Mouse (Mus musculus): ENCODE measurements around the gene Syt15. TPM values are rescaled to one million over a fixed set of nuclear protein-coding genes. Genes with fewer than 3 reads are reported as not detected.

Syt15 gene
- polyA plus RNA-seq, 1 experiment from 2014 or later = 0.13 TPM

DNA sequence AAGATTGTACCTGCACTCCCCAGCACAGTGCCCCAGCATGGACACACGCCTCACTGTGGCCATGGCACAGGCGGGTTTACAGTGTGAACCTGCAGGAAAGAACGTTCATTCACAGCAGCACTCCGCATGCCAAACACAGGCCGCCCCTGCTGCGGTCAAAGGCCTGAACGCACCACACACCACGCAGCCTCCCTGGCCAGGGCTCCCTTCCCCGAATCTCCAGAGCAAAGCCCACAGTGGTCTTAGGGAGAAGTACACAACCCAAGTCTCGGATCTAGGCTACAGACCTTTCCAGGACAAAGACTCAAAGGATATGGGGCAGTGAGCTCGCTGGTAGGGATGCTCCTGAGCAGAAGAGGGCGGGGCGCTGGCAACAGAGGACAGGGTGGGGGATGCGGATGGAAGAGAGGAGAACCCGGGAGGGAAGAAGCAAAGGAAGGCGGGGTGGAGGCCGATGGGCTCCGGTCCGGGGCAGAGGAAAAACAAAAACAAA lies 18.6 kb upstream of the Syt15 start:
- Histone ChIP-seq H3K9me3 (ENCODE audit: control insufficient read depth, low read length) (no peaks in the 10 kb centered on the region), H3K4me1 (ENCODE audit: control insufficient read depth, insufficient read depth, low read length) (0 out of 2 replicates have a peak, but pooled peaks cover 3% of the 10 kb centered on the region), H3K36me3 (ENCODE audit: control insufficient read depth, insufficient read depth, low read length) (no peaks in the 10 kb centered on the region), H3K27me3 (ENCODE audit: control insufficient read depth, insufficient read depth, low read length) (no peaks in the 10 kb centered on the region), H3K9ac (ENCODE audit: low read length) (peak overlapping the region; percentile 56), H3K4me2 (ENCODE audit: low read depth, severe bottlenecking) (peak overlapping the region; percentile 89), H3K27ac (replicated peaks; ENCODE audit: low read depth, low read length) (no peak overlapping the region), H3K4me3 (ENCODE audit: low read depth, low read length) (peak overlapping the region; percentile 67)
- peak; percentile 55 for DNase-seq (ENCODE audit: low spot score)
- ATAC-seq (ENCODE audit: insufficient number of reproducible peaks, low FRiP score, low TSS enrichment, low read depth) = peak; percentile 63
- 4% methylated on average over 19 of the region's 19 CpGs for WGBS

DNA sequence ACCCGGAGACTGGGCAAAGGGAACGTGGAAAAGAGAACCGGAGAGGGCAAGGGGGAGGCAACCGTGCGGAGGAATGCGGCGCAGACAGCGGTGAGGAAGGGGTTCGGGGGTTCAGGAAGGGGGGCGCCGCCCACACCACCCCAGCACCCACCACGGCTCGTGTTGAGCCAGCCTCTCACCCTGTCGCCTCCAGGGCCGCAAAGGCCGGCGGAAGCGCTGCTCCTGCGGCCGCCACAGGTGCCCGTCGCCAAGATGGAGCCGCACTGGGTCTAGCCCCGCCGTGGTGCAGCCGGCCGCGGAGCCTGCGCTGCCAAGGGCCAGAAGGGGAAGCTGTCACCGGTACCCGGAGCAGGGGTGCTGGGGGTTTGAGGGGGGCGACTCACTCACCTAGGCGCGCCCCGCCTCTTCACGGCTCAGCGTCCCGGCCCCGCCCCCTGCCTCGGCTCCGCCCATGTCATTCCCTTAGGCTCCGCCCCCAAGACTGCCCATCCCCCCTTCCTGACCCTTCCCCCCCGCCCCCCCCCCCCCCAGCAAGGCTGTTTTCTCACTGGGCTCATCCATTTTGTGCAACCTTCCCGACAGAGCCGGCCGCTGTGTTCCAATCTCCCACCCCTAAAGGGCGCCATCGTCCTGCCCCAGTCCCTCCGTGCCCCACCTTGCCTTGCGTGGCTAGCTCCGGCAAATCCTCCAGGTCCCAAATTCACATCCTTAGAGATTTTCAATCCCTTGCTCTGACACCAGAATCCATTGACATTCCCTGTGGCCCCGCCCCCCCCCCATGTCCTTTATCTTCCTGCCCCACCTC lies 18.0 kb upstream of the Syt15 start, which contains the start of gene Gprin2:
Gene Gprin2, minus strand, starts transcription at position 423 of the 805 bp plus-strand sequence.
- Histone ChIP-seq H3K9ac (ENCODE audit: low read length) (peak within 1 kb of the TSS; percentile 56), H3K9me3 (ENCODE audit: control insufficient read depth, low read length) (no peaks in the 10 kb centered on the region), H3K4me1 (ENCODE audit: control insufficient read depth, insufficient read depth, low read length) (0 out of 2 replicates have a peak, but pooled peaks cover 3% of the 10 kb centered on the region), H3K27me3 (ENCODE audit: control insufficient read depth, insufficient read depth, low read length) (no peaks in the 10 kb centered on the region), H3K27ac (replicated peaks; ENCODE audit: low read depth, low read length) (no peak within 1 kb of the TSS), H3K36me3 (ENCODE audit: control insufficient read depth, insufficient read depth, low read length) (no peaks in the 10 kb centered on the region), H3K4me3 (ENCODE audit: low read depth, low read length) (peak within 1 kb of the TSS; percentile 67), H3K4me2 (ENCODE audit: low read depth, severe bottlenecking) (peak within 1 kb of the TSS; percentile 89)
- ATAC-seq (ENCODE audit: insufficient number of reproducible peaks, low FRiP score, low TSS enrichment, low read depth) (peak; percentile 68), DNase-seq (ENCODE audit: low spot score) (peak; percentile 58)
- WGBS = 3% methylated on average over 41 of the region's 52 CpGs

DNA sequence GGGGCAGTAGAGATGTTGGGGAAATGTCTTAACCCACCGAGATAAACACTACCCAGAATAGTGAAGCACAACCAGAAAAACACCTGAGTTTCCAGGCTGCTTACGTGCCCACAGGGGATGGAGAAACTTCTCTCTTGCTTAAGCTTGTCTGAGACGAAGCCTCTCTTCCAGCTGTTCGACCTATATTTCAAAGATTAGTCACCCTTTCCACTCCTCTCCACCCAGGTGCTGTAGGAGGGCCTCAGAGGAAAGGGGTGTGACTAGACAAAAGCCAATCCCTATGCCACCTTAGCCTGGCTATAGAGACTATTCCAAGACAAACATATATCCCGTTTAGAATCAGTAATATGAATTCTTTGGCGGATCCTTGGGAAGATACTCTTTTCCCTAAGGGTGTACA lies 11.4 kb upstream of the Syt15 start:
- no peaks in the 10 kb centered on the region; the same call in 1 of the 2 replicates for H3K36me3 ChIP-seq (ENCODE audit: control insufficient read depth, insufficient read depth, low read length)
- H3K4me3 ChIP-seq (ENCODE audit: low read depth, low read length) = no peak overlapping the region
- H3K4me1 ChIP-seq (ENCODE audit: control insufficient read depth, insufficient read depth, low read length) = no peaks in the 10 kb centered on the region
- WGBS = 79% methylated on average over 6 of the region's 6 CpGs
- H3K9me3 ChIP-seq (ENCODE audit: control insufficient read depth, low read length) = no peaks in the 10 kb centered on the region
- no peak for ATAC-seq (ENCODE audit: insufficient number of reproducible peaks, low FRiP score, low TSS enrichment, low read depth)
- no peak overlapping the region for H3K4me2 ChIP-seq (ENCODE audit: low read depth, severe bottlenecking)
- H3K9ac ChIP-seq (ENCODE audit: low read length) = no peak overlapping the region
- no peak overlapping the region for H3K27ac ChIP-seq (replicated peaks; ENCODE audit: low read depth, low read length)
- no peak for DNase-seq (ENCODE audit: low spot score)
- H3K27me3 ChIP-seq (ENCODE audit: control insufficient read depth, insufficient read depth, low read length) = no peaks in the 10 kb centered on the region

DNA sequence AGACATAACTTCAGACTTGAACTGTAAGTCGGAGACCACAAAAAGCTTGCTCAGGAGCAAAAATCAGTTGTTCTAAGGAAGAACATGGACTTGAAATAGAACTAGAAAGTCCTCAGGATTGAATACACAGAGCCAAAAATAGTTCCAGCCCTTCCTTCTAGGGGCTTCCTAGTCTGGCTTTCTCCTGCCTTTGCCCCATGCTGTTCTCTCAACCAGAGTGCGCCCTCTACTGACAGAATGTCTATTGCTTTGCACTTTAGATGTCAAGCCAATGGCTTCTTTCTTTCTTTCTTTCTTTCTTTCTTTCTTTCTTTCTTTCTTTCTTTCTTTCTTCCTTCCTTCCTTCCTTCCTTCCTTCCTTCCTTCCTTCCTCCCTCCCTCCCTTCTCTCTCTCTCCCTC lies 10.7 kb upstream of the Syt15 start:
- ATAC-seq (ENCODE audit: insufficient number of reproducible peaks, low FRiP score, low TSS enrichment, low read depth) (no peak), DNase-seq (ENCODE audit: low spot score) (peak; percentile 46)
- 49% methylated on average over 2 of the region's 2 CpGs for WGBS

DNA sequence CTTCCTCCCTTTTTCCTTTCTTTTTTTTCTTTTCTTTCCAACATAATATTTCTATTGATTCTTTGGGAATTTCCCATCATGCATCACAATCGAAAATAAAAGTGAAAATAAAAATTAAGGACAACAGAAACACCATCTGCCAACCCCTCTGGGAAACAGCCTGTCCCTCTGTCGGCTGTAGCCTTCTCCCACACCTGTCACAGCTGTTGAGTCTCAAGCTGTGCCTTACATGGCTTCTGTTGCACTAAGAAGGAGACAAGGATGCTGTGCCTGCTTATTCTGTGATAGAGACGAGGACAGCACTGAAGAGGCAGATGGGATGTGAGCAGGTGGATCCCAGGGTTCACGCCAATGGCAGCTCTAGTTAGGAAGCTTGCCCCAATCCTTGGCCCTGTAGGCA lies 10.3 kb upstream of the Syt15 start:
- 60% methylated on average over 4 of the region's 4 CpGs for WGBS
- Histone ChIP-seq H3K4me2 (ENCODE audit: low read depth, severe bottlenecking) (no peak overlapping the region), H3K4me1 (ENCODE audit: control insufficient read depth, insufficient read depth, low read length) (no peaks in the 10 kb centered on the region), H3K9ac (ENCODE audit: low read length) (no peak overlapping the region), H3K36me3 (ENCODE audit: control insufficient read depth, insufficient read depth, low read length) (no peaks in the 10 kb centered on the region; the same call in 1 of the 2 replicates), H3K4me3 (ENCODE audit: low read depth, low read length) (no peak overlapping the region), H3K27ac (replicated peaks; ENCODE audit: low read depth, low read length) (no peak overlapping the region), H3K9me3 (ENCODE audit: control insufficient read depth, low read length) (no peaks in the 10 kb centered on the region), H3K27me3 (ENCODE audit: control insufficient read depth, insufficient read depth, low read length) (no peaks in the 10 kb centered on the region)
- ATAC-seq (ENCODE audit: insufficient number of reproducible peaks, low FRiP score, low TSS enrichment, low read depth) (no peak), DNase-seq (ENCODE audit: low spot score) (no peak)

More for the DNA sequence above, 10.7 kb upstream of the Syt15 start:
- Histone ChIP-seq H3K9ac (ENCODE audit: low read length) (no peak overlapping the region), H3K9me3 (ENCODE audit: control insufficient read depth, low read length) (no peaks in the 10 kb centered on the region), H3K4me2 (ENCODE audit: low read depth, severe bottlenecking) (no peak overlapping the region), H3K4me3 (ENCODE audit: low read depth, low read length) (no peak overlapping the region), H3K4me1 (ENCODE audit: control insufficient read depth, insufficient read depth, low read length) (no peaks in the 10 kb centered on the region), H3K36me3 (ENCODE audit: control insufficient read depth, insufficient read depth, low read length) (no peaks in the 10 kb centered on the region; the same call in 1 of the 2 replicates), H3K27me3 (ENCODE audit: control insufficient read depth, insufficient read depth, low read length) (no peaks in the 10 kb centered on the region), H3K27ac (replicated peaks; ENCODE audit: low read depth, low read length) (no peak overlapping the region)

DNA sequence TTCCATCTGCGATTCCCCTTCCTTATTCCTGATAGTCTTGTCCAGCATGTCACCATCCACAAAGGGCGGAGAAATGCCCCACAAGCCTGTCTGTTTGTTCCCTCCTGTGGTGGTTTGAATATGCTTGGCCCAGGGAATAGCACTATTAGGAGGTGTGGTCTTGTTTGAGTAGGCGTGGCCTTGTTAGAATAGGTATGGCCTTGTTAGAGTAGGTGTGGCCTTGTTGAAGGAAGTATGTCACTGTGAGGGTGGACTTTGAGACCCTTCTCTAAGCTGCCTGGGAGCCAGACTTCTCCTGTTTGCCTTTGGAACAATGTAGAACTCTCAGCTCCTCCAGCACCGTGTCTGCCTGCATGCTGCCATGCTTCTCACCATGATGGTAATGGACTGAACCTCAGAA lies 9.5 kb upstream of the Syt15 start:
- Histone ChIP-seq H3K4me2 (ENCODE audit: low read depth, severe bottlenecking) (no peak overlapping the region), H3K9me3 (ENCODE audit: control insufficient read depth, low read length) (no peaks in the 10 kb centered on the region), H3K4me3 (ENCODE audit: low read depth, low read length) (no peak overlapping the region), H3K9ac (ENCODE audit: low read length) (no peak overlapping the region), H3K27ac (replicated peaks; ENCODE audit: low read depth, low read length) (no peak overlapping the region), H3K4me1 (ENCODE audit: control insufficient read depth, insufficient read depth, low read length) (no peaks in the 10 kb centered on the region), H3K36me3 (ENCODE audit: control insufficient read depth, insufficient read depth, low read length) (no peaks in the 10 kb centered on the region; the same call in 1 of the 2 replicates), H3K27me3 (ENCODE audit: control insufficient read depth, insufficient read depth, low read length) (no peaks in the 10 kb centered on the region)
- ATAC-seq (ENCODE audit: insufficient number of reproducible peaks, low FRiP score, low TSS enrichment, low read depth) (no peak), DNase-seq (ENCODE audit: low spot score) (no peak)
- WGBS = 88% methylated on average over 4 of the region's 4 CpGs

DNA sequence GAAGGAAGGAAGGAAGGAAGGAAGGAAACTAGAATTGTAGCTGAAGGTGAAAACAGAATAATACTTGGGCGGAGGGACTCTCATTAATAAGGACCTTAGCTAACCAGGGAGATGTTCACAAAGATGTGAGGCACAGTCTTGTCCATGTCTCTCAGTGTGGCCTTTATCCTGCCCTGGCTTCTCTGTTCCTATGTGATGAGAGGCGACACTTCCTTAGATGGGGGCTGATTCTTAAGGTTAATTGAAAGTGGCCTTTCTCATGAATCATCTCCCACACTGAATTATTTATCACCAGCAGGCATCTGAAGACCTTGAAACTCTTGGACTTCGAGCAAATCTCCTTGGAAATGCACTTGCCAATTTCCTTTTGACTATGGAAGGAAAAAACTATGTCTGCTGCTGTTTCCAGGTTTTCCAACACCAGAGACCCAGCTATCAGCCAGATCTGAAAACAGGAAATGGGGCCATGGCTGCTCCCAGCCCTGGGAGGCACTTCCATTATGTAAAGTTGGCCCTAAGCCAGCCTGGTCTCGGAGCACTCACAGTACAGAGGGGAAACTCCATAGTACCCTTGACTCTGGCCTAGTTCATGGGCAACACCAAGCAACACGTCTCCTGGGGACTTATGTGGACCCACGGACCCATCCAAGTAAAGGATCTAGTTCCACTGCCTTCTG lies 3.8 kb upstream of the Syt15 start:
- no peaks in the 10 kb centered on the region for H3K36me3 ChIP-seq (ENCODE audit: control insufficient read depth, insufficient read depth, low read length)
- no peak for DNase-seq (ENCODE audit: low spot score)
- no peaks in the 10 kb centered on the region for H3K9me3 ChIP-seq (ENCODE audit: control insufficient read depth, low read length)
- no peak overlapping the region for H3K4me2 ChIP-seq (ENCODE audit: low read depth, severe bottlenecking)
- peaks cover 16% of the 10 kb centered on the region for H3K27me3 ChIP-seq (ENCODE audit: control insufficient read depth, insufficient read depth, low read length)
- H3K27ac ChIP-seq (replicated peaks; ENCODE audit: low read depth, low read length) = no peak overlapping the region
- H3K9ac ChIP-seq (ENCODE audit: low read length) = no peak overlapping the region
- no peak for ATAC-seq (ENCODE audit: insufficient number of reproducible peaks, low FRiP score, low TSS enrichment, low read depth)
- H3K4me1 ChIP-seq (ENCODE audit: control insufficient read depth, insufficient read depth, low read length) = no peaks in the 10 kb centered on the region
- 76% methylated on average over 6 of the region's 6 CpGs for WGBS
- no peak overlapping the region for H3K4me3 ChIP-seq (ENCODE audit: low read depth, low read length)

DNA sequence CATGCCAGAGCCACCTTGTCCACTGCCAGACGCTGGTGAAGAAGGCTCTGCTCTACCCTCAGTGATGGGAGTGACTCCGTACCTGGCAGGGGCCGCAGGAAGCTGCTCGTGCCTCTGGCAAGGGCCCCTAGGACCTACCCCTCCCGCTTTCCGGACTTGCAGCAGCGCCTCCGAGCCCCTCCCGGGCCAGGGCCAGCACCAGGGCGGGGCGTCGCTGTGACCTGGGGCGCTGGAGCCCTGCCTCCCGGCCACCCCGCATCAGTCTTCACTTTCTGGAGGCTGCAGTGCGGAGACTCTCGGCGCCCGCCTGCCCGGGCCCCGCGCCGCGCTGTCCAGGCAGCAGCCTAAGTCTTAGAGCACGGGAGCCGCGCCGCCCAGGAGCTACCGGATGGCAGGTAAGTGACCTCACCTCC lies 397 bp downstream of the Syt15 start:
- H3K4me3 ChIP-seq (ENCODE audit: low read depth, low read length) = peak overlapping the region; percentile 28
- no peaks in the 10 kb centered on the region for H3K36me3 ChIP-seq (ENCODE audit: control insufficient read depth, insufficient read depth, low read length)
- H3K27me3 ChIP-seq (ENCODE audit: control insufficient read depth, insufficient read depth, low read length) = peaks cover 22% of the 10 kb centered on the region
- peak overlapping the region; percentile 65 for H3K4me2 ChIP-seq (ENCODE audit: low read depth, severe bottlenecking)
- DNase-seq (ENCODE audit: low spot score) (peak; percentile 34), ATAC-seq (ENCODE audit: insufficient number of reproducible peaks, low FRiP score, low TSS enrichment, low read depth) (0 out of 2 replicates have a peak, but pooled peaks have one; percentile 26)
- H3K9ac ChIP-seq (ENCODE audit: low read length) = peak overlapping the region; percentile 30; the same call in 1 of the 2 replicates
- H3K27ac ChIP-seq (replicated peaks; ENCODE audit: low read depth, low read length) = no peak overlapping the region
- no peaks in the 10 kb centered on the region for H3K4me1 ChIP-seq (ENCODE audit: control insufficient read depth, insufficient read depth, low read length)
- H3K9me3 ChIP-seq (ENCODE audit: control insufficient read depth, low read length) = no peaks in the 10 kb centered on the region
- WGBS = 3% methylated on average over 28 of the region's 29 CpGs

Data from limb, embryonic 11.5 days (tissue).